Mouse (Mus musculus) MEL (cell line): ENCODE measurements around the gene Prep. TPM values are rescaled to one million over a fixed set of nuclear protein-coding genes. Genes with fewer than 3 reads are reported as not detected.

Experiments
- DNase-seq: peaks from one replicate; pipeline ENCODE4 v3.0.0; 2011; ENCODE audit warnings: low read depth, low spot score
- H3K27ac ChIP-seq: 2 replicates; pipeline ENCODE4 v1.5.1; 2012; ENCODE audit warnings: low read depth, mild to moderate bottlenecking, control low read depth, low read length, moderate library complexity; ENCODE audit not compliant: control insufficient read depth
- H3K27me3 ChIP-seq, 2 experiments: fragments of 150-350 bp in 1 of 2; sonication (generic) in 1 of 2; 2 replicates each; pipeline ENCODE4 v1.6.1; 2012; ENCODE audit warnings: low read length in 2 of 2, mild to moderate bottlenecking in 2 of 2, improper control_type of control experiment in 1 of 2, moderate library complexity in 1 of 2; ENCODE audit not compliant: insufficient read depth in 2 of 2, control insufficient read depth in 1 of 2
- H3K36me3 ChIP-seq, 2 experiments: 2 replicates each; pipeline ENCODE4 v1.6.1; 2012 to 2014; ENCODE audit warnings: low read length in 2 of 2, improper control_type of control experiment in 1 of 2, inconsistent platforms in 1 of 2, mild to moderate bottlenecking in 1 of 2; ENCODE audit not compliant: insufficient read depth in 2 of 2, control insufficient read depth in 1 of 2
- H3K4me1 ChIP-seq, 2 experiments: fragments of 150-350 bp in 1 of 2; sonication (generic) in 1 of 2; 2 replicates each; pipeline ENCODE4 v1.6.1; 2012; ENCODE audit warnings: low read length in 2 of 2, improper control_type of control experiment in 1 of 2, mild to moderate bottlenecking in 1 of 2; ENCODE audit not compliant: insufficient read depth in 2 of 2, control insufficient read depth in 1 of 2
- H3K4me3 ChIP-seq, 2 experiments: fragments of 150-350 bp in 1 of 2; sonication (generic) in 1 of 2; 2 replicates each; pipeline ENCODE4 v1.5.1; 2012; ENCODE audit warnings: low read depth in 2 of 2, low read length in 2 of 2, mild to moderate bottlenecking in 2 of 2, moderate library complexity in 2 of 2, control low read depth in 1 of 2, improper control_type of control experiment in 1 of 2; ENCODE audit not compliant: control insufficient read depth in 1 of 2, insufficient read depth in 1 of 2
- H3K79me2 ChIP-seq: 2 replicates; pipeline ENCODE4 v1.6.1; 2012; ENCODE audit warnings: mild to moderate bottlenecking, low read length, moderate library complexity; ENCODE audit not compliant: control insufficient read depth, poor library complexity, insufficient read depth
- H3K9ac ChIP-seq: 2 replicates; pipeline ENCODE4 v1.6.1; 2012; ENCODE audit warnings: low read depth, mild to moderate bottlenecking, control low read depth, low read length, moderate library complexity; ENCODE audit not compliant: control insufficient read depth, poor library complexity, severe bottlenecking
- H3K9me3 ChIP-seq: fragments of 150-350 bp; sonication (generic); replicated peaks from 2 replicates; pipeline ENCODE4 v1.6.1; 2012; ENCODE audit warnings: mild to moderate bottlenecking, low read length, improper control_type of control experiment, moderate library complexity; ENCODE audit not compliant: insufficient read depth
- CHD1 ChIP-seq: IDR thresholded peaks from 2 replicates; pipeline ENCODE4 v1.6.1; 2012; ENCODE audit warnings: low read depth, mild to moderate bottlenecking, inconsistent platforms, low read length, improper control_type of control experiment
- CTCF ChIP-seq, 3 experiments: IDR thresholded peaks in 2 of 3; conservative IDR thresholded peaks in 1 of 3; 2 replicates each; pipeline ENCODE4 v1.5.1; 2011 to 2012; ENCODE audit warnings: low read length in 3 of 3, low read depth in 2 of 3, mild to moderate bottlenecking in 2 of 3, improper control_type of control experiment in 1 of 3, inconsistent platforms in 1 of 3, mixed read lengths in 1 of 3, moderate library complexity in 1 of 3; ENCODE audit not compliant: control insufficient read depth in 1 of 3, insufficient read depth in 1 of 3, poor library complexity in 1 of 3, severe bottlenecking in 1 of 3
- ELF1 ChIP-seq: IDR thresholded peaks from 2 replicates; pipeline ENCODE4 v1.6.1; 2014; ENCODE audit warnings: low read depth, mild to moderate bottlenecking, inconsistent platforms, low read length, improper control_type of control experiment, moderate library complexity
- HCFC1 ChIP-seq: IDR thresholded peaks from 2 replicates; pipeline ENCODE4 v1.6.1; 2012; ENCODE audit warnings: low read depth, mild to moderate bottlenecking, inconsistent platforms, low read length, improper control_type of control experiment, moderate library complexity
- KAT2A ChIP-seq: conservative IDR thresholded peaks from 2 replicates; pipeline ENCODE4 v1.6.1; 2012; ENCODE audit warnings: low read depth, low read length, improper control_type of control experiment, inconsistent platforms
- MAX ChIP-seq: IDR thresholded peaks from 2 replicates; pipeline ENCODE4 v1.6.1; 2011; ENCODE audit warnings: low read length, improper control_type of control experiment
- MEF2A ChIP-seq: IDR thresholded peaks from 2 replicates; pipeline ENCODE4 v1.6.1; 2014; ENCODE audit warnings: low read depth, mild to moderate bottlenecking, inconsistent platforms, low read length, improper control_type of control experiment; ENCODE audit not compliant: poor library complexity, insufficient replicate concordance, severe bottlenecking; ENCODE audit errors: extremely low read depth
- MXI1 ChIP-seq: IDR thresholded peaks from 2 replicates; pipeline ENCODE4 v1.6.1; 2011; ENCODE audit warnings: mild to moderate bottlenecking, low read depth, low read length, improper control_type of control experiment
- MYB ChIP-seq: IDR thresholded peaks from 2 replicates; pipeline ENCODE4 v1.6.1; 2011; ENCODE audit warnings: mild to moderate bottlenecking, low read depth, low read length, improper control_type of control experiment
- MYC ChIP-seq: IDR thresholded peaks from 2 replicates; pipeline ENCODE4 v1.6.1; 2011; ENCODE audit warnings: low read depth, mild to moderate bottlenecking, low read length, improper control_type of control experiment, moderate library complexity
- POLR2AphosphoS2 ChIP-seq: IDR thresholded peaks from 2 replicates; pipeline ENCODE4 v1.6.1; 2011; ENCODE audit warnings: low read length, improper control_type of control experiment
- RAD21 ChIP-seq: IDR thresholded peaks from 2 replicates; pipeline ENCODE4 v1.6.1; 2011; ENCODE audit warnings: mild to moderate bottlenecking, low read depth, low read length, improper control_type of control experiment
- RCOR1 ChIP-seq: IDR thresholded peaks from 2 replicates; pipeline ENCODE4 v1.6.1; 2012; ENCODE audit warnings: low read depth, mild to moderate bottlenecking, inconsistent platforms, low read length, improper control_type of control experiment
- SMC3 ChIP-seq: IDR thresholded peaks from 2 replicates; pipeline ENCODE4 v1.6.1; 2011; ENCODE audit warnings: low read depth, low read length, improper control_type of control experiment
- TAL1 ChIP-seq: IDR thresholded peaks from 2 replicates; pipeline ENCODE4 v1.6.1; 2012; ENCODE audit warnings: mild to moderate bottlenecking, inconsistent platforms, low read length, moderate library complexity, mixed read lengths
- TCF12 ChIP-seq: IDR thresholded peaks from 2 replicates; pipeline ENCODE4 v1.6.1; 2014; ENCODE audit warnings: low read depth, mild to moderate bottlenecking, inconsistent platforms, low read length, improper control_type of control experiment, moderate library complexity
- USF1 ChIP-seq: IDR thresholded peaks from 2 replicates; pipeline ENCODE4 v1.6.1; 2014; ENCODE audit warnings: low read depth, mild to moderate bottlenecking, inconsistent platforms, low read length, improper control_type of control experiment, moderate library complexity
- ZKSCAN1 ChIP-seq: IDR thresholded peaks from 2 replicates; pipeline ENCODE4 v1.6.1; 2012; ENCODE audit warnings: low read depth, mild to moderate bottlenecking, inconsistent platforms, low read length, improper control_type of control experiment, moderate library complexity
- ZMIZ1 ChIP-seq: IDR thresholded peaks from 2 replicates; pipeline ENCODE4 v1.6.1; 2012; ENCODE audit warnings: low read depth, mild to moderate bottlenecking, inconsistent platforms, low read length, improper control_type of control experiment, moderate library complexity
- polyA plus RNA-seq, 2 experiments: library from polyadenylated mRNA; stranded (reverse) in 1 of 2; unstranded in 1 of 2; fragments of >175 nt in 1 of 2; fragments of >200 nt in 1 of 2; gene quantifications; 2 replicates each; pipeline versions ENCODE4 v1.2.1 to v1.2.4; 2012; ENCODE audit warnings: low replicate concordance in 2 of 2, low read depth in 1 of 2; ENCODE audit not compliant: insufficient read length in 2 of 2, insufficient read depth in 1 of 2, missing spikeins in 1 of 2
- total RNA-seq: library from RNA; depleted of rRNA; stranded (reverse); fragments of 300-350 nt; gene quantifications from 2 replicates; pipeline ENCODE4 v1.2.3, GENCODE M21; 2012

The Prep gene
- total and polyA plus RNA-seq, 3 experiments, result 12.0 to 24.4 TPM; not detected in 1

- DNase-seq, result no peak
- Histone ChIP-seq H3K9ac (no peak overlapping the region), H3K27ac (no peak overlapping the region), H3K4me3 (no peak overlapping the region), H3K36me3 (peaks cover 0 to 17% of the 10 kb centered on the region in 2 experiments; a peak in 2 of 4 replicates), H3K9me3 (no peaks in the 10 kb centered on the region), H3K79me2 (no peaks in the 10 kb centered on the region; the same call in 1 of the 2 replicates), H3K4me1 (no peaks in the 10 kb centered on the region), H3K27me3 (no peaks in the 10 kb centered on the region)
- TF ChIP-seq ZMIZ1 (no peak), TAL1 (no peak), USF1 (no peak)
Measured at GRCm38 (mm10) chr10:45112927-45113326, 45.9 kb downstream of the Prep start.

- DNase-seq, result no peak
- Histone ChIP-seq H3K9ac (no peak overlapping the region), H3K4me3 (no peak overlapping the region), H3K36me3 (peaks cover 0 to 8% of the 10 kb centered on the region in 2 experiments; a peak in 2 of 4 replicates), H3K9me3 (no peaks in the 10 kb centered on the region), H3K27me3 (no peaks in the 10 kb centered on the region), H3K4me1 (no peaks in the 10 kb centered on the region), H3K79me2 (no peaks in the 10 kb centered on the region; the same call in 1 of the 2 replicates), H3K27ac (no peak overlapping the region)
- no peak for TF ChIP-seq RCOR1
- TF ChIP-seq HCFC1, result no peak
- no peak for TF ChIP-seq MYC
- no peak for TF ChIP-seq MAX
- peak in 2 of 3 experiments; percentile 17 to 37; a peak in 3 of 6 replicates for TF ChIP-seq CTCF (IDR thresholded peaks at IDR 0.05 in 2 of 3, conservative IDR thresholded peaks at IDR 0.05 in 1 of 3; ENCODE audit: control insufficient read depth in 1 of 3, insufficient read depth in 1 of 3, low read depth in 2 of 3, low read length in 3 of 3, poor library complexity in 1 of 3, severe bottlenecking in 1 of 3)
- TF ChIP-seq SMC3, result peak; percentile 19; the same call in 1 of the 2 replicates
- TF ChIP-seq TCF12, result no peak
- no peak; the same call in 1 of the 2 replicates for TF ChIP-seq RAD21
- TF ChIP-seq MEF2A, result no peak
- TF ChIP-seq MXI1, result no peak
Measured at GRCm38 (mm10) chr10:45114462-45114861, 47.5 kb downstream of the Prep start.

GRCm38 (mm10) chr10:45116832-45117231, 49.8 kb downstream of the Prep start:
- Histone ChIP-seq H3K9ac (no peak overlapping the region), H3K27ac (no peak overlapping the region), H3K9me3 (no peaks in the 10 kb centered on the region), H3K79me2 (no peaks in the 10 kb centered on the region), H3K4me1 (no peaks in the 10 kb centered on the region), H3K27me3 (no peaks in the 10 kb centered on the region), H3K36me3 (peaks cover 0 to 5% of the 10 kb centered on the region in 2 experiments; a peak in 2 of 4 replicates), H3K4me3 (no peak overlapping the region)
- DNase-seq, result no peak
- TF ChIP-seq TAL1, result no peak
- TF ChIP-seq MYB, result no peak
- TF ChIP-seq ZKSCAN1, result no peak
- TF ChIP-seq USF1, result no peak
- TF ChIP-seq MYC, result no peak
- TF ChIP-seq POLR2AphosphoS2, result no peak
- no peak for TF ChIP-seq ELF1
- no peak for TF ChIP-seq CHD1
- TF ChIP-seq CTCF (IDR thresholded peaks at IDR 0.05 in 2 of 3, conservative IDR thresholded peaks at IDR 0.05 in 1 of 3; ENCODE audit: control insufficient read depth in 1 of 3, insufficient read depth in 1 of 3, low read depth in 2 of 3, low read length in 3 of 3, poor library complexity in 1 of 3, severe bottlenecking in 1 of 3), result no peak
- no peak for TF ChIP-seq KAT2A
